Mouse (Mus musculus): ENCODE data around the gene Camk2b. TPM values are rescaled to one million over a fixed set of nuclear protein-coding genes. Genes with fewer than 3 reads are reported as not detected.
A peak's percentile ranks its signal among the peaks of the same experiment; 100 is the strongest.
"Not testable (repeated sequence)": the region's sequence is repeated elsewhere in the genome, so short reads cannot be mapped to it uniquely, and the experiment has no call there.

The Camk2b gene
- 3.4 and 3.5 TPM in 2 replicates for polyA plus RNA-seq (2012; rRNA removed)

DNA sequence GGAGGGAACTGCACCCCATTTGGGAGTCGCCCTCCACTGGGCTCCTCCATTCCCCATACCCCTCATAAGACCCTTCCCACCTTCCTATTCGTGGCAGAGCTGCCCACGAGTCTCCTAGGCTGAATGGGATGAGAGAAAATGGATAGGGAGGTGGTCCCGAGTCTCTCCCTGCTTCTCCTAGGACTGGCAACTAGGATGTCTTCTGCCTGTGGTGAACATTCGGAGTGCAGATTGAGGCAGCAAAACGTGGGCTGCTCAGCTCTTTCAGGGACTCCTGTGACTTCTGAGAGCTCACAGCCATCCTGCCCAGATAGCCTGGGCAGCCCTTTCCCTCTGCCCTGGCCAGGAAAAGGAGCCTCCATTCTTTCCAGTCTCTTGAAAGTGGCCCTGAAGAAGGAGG, at the start of gene Camk2b:
TSS of gene Camk2b (minus strand) at position 187 of the 400 bp plus-strand sequence.
- TF ChIP-seq CTCF (IDR thresholded peaks at IDR 0.05; ENCODE audit: control insufficient read depth, insufficient read depth, insufficient replicate concordance, low read depth, low read length) = no peak
- no peak for TF ChIP-seq POLR2A (IDR thresholded peaks at IDR 0.05; ENCODE audit: control insufficient read depth, low read depth, low read length)
- H3K27ac ChIP-seq (ENCODE audit: control insufficient read depth, insufficient read depth, low read depth, low read length) = no peak within 1 kb of the TSS

DNA sequence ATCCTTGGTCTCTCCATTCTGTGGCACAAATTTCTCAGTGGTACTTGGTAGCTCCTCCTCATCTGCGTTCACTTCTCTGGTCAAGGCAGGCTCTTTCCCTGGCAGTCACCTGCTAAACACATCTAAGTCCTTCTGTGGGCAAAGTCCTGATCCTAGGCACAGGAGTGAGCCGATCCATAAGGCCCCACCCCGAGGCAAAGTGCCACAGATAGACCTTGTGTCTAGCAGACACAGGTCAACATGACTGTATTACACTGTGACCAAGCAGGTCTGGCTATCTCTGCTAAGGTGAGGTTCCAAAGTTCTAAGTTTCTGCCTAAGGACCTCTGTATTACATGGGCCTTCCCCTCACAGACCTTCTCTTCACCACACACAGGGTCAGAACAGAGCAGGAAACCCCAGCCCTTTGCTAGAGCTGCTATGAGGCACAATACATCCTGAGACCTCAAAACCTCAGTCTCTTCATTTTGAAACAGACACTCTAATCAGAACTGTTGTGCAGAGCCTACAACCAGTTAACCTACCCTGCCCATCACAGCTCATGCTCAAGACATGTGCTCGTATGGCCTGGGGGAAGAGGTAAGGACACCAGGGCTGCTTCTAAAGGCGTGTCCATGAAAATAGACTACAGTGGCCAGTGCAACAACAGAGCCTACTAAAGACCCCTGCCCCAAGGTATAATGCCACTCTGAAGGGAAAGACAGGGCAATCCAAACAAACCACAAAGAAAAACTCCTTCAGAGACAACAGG, 45.7 kb upstream of the Camk2b start:
- no peaks in the 10 kb centered on the region for H3K27me3 ChIP-seq (ENCODE audit: control insufficient read depth, insufficient read depth, low read length)
- TF ChIP-seq CTCF (IDR thresholded peaks at IDR 0.05; ENCODE audit: control insufficient read depth, insufficient read depth, insufficient replicate concordance, low read depth, low read length) (no peak), POLR2A (IDR thresholded peaks at IDR 0.05; ENCODE audit: control insufficient read depth, low read depth, low read length) (no peak)
- H3K4me3 ChIP-seq (ENCODE audit: control insufficient read depth, low read depth, low read length) = no peak overlapping the region
- H3K36me3 ChIP-seq (ENCODE audit: control insufficient read depth, insufficient read depth, low read length) = peaks cover 4% of the 10 kb centered on the region
- no peak overlapping the region for H3K27ac ChIP-seq (ENCODE audit: control insufficient read depth, insufficient read depth, low read depth, low read length)
- H3K4me1 ChIP-seq (ENCODE audit: control insufficient read depth, insufficient read depth, low read length) = no peaks in the 10 kb centered on the region

More for the DNA sequence above, at the start of gene Camk2b:
- H3K27me3 ChIP-seq (ENCODE audit: control insufficient read depth, insufficient read depth, low read length) = no peaks in the 10 kb centered on the region
- H3K4me1 ChIP-seq (ENCODE audit: control insufficient read depth, insufficient read depth, low read length) = peaks cover 21% of the 10 kb centered on the region
- H3K4me3 ChIP-seq (ENCODE audit: control insufficient read depth, low read depth, low read length) = peak within 1 kb of the TSS; percentile 83
- no peaks in the 10 kb centered on the region for H3K36me3 ChIP-seq (ENCODE audit: control insufficient read depth, insufficient read depth, low read length)

DNA sequence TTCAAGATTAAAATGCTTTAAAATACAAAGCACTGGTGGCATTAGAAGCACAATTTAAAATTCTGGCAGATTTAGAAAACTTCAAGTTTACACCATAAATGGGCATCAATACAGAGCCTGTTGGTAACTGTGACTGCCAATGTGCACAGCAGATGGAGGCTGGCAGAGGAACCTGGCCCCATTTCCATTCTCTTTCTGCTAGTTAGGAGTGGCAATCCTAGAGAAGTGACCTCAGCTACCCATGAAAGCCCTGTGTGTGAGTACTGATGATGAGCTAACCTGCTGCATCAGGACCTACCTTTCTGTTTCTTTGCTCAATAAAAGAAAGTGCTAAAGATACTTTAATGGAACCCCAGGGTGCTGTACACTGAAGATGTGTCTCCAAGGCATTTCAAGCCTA, 43.8 kb upstream of the Camk2b start:
- Histone ChIP-seq H3K27ac (ENCODE audit: control insufficient read depth, insufficient read depth, low read depth, low read length) (no peak overlapping the region), H3K27me3 (ENCODE audit: control insufficient read depth, insufficient read depth, low read length) (no peaks in the 10 kb centered on the region), H3K4me1 (ENCODE audit: control insufficient read depth, insufficient read depth, low read length) (no peaks in the 10 kb centered on the region), H3K36me3 (ENCODE audit: control insufficient read depth, insufficient read depth, low read length) (peaks cover 4% of the 10 kb centered on the region), H3K4me3 (ENCODE audit: control insufficient read depth, low read depth, low read length) (no peak overlapping the region)
- TF ChIP-seq CTCF (IDR thresholded peaks at IDR 0.05; ENCODE audit: control insufficient read depth, insufficient read depth, insufficient replicate concordance, low read depth, low read length) (no peak), POLR2A (IDR thresholded peaks at IDR 0.05; ENCODE audit: control insufficient read depth, low read depth, low read length) (no peak)

DNA sequence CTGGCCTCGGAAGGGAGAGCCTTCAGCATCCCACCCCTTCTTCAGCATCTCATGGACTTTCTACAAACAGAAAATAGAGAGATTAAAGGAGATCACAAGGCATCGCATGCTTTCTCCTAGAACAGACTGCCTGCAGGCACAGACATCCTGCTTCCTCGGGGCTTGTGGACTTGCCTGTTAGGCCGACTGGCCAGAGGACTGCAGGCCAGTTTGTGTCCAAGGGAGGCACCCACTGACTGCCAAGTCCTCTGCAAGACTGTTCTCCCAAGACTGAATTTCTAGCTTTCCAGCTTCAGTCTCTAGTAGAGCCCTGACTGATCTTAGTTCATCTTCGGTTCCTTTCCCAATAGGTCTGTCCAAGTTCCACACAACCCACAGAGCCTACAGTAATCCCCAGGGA, 42.1 kb upstream of the Camk2b start:
- Histone ChIP-seq H3K36me3 (ENCODE audit: control insufficient read depth, insufficient read depth, low read length) (peaks cover 4% of the 10 kb centered on the region), H3K27me3 (ENCODE audit: control insufficient read depth, insufficient read depth, low read length) (no peaks in the 10 kb centered on the region), H3K4me3 (ENCODE audit: control insufficient read depth, low read depth, low read length) (no peak overlapping the region), H3K27ac (ENCODE audit: control insufficient read depth, insufficient read depth, low read depth, low read length) (no peak overlapping the region), H3K4me1 (ENCODE audit: control insufficient read depth, insufficient read depth, low read length) (no peaks in the 10 kb centered on the region)
- TF ChIP-seq POLR2A (IDR thresholded peaks at IDR 0.05; ENCODE audit: control insufficient read depth, low read depth, low read length) (no peak), CTCF (IDR thresholded peaks at IDR 0.05; ENCODE audit: control insufficient read depth, insufficient read depth, insufficient replicate concordance, low read depth, low read length) (no peak)

DNA sequence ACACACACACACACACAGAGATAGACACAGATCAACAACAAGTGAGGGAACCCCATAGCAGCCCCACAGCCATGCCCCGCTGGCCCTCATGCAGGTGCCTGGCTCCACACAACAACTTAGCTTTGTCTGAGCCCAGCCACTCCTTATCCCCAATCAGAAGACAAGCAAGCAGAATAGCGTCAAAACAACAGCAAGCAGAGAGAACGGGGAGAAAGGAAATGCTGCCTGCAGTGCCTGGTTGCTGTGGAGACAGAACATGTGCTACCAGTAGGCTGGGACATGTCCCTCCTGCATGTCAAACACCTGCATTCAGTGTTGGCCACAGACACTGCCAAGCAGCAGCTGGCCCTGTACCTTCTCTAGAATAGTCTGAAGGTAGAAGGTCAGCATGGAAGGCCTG, 41.6 kb upstream of the Camk2b start:
- Histone ChIP-seq H3K27ac (ENCODE audit: control insufficient read depth, insufficient read depth, low read depth, low read length) (no peak overlapping the region), H3K4me1 (ENCODE audit: control insufficient read depth, insufficient read depth, low read length) (no peaks in the 10 kb centered on the region), H3K27me3 (ENCODE audit: control insufficient read depth, insufficient read depth, low read length) (no peaks in the 10 kb centered on the region), H3K36me3 (ENCODE audit: control insufficient read depth, insufficient read depth, low read length) (peaks cover 2% of the 10 kb centered on the region; the same call in 1 of the 2 replicates), H3K4me3 (ENCODE audit: control insufficient read depth, low read depth, low read length) (no peak overlapping the region)
- TF ChIP-seq CTCF (IDR thresholded peaks at IDR 0.05; ENCODE audit: control insufficient read depth, insufficient read depth, insufficient replicate concordance, low read depth, low read length) (no peak), POLR2A (IDR thresholded peaks at IDR 0.05; ENCODE audit: control insufficient read depth, low read depth, low read length) (no peak)

DNA sequence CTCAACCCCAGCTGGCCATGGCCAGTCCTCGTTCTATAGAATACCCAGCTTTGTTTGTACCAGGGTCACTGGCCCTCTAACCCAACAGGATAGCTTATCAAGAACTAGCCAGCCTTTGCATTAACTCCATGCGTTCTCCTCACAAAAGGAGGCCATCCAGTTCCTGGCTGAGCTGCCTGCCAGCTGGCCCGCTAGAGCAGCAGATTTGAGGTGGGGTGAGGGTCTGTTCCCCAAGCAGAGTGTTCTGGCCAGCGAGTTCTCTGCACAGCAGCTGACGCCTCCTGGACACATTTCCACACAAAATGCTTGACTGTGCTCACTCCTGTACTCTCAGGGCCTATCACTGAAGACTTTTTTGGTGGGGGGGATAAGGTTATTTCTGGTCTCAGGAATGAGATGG, 38.6 kb upstream of the Camk2b start:
- TF ChIP-seq CTCF (IDR thresholded peaks at IDR 0.05; ENCODE audit: control insufficient read depth, insufficient read depth, insufficient replicate concordance, low read depth, low read length) (no peak), POLR2A (IDR thresholded peaks at IDR 0.05; ENCODE audit: control insufficient read depth, low read depth, low read length) (no peak)
- Histone ChIP-seq H3K27ac (ENCODE audit: control insufficient read depth, insufficient read depth, low read depth, low read length) (no peak overlapping the region), H3K4me3 (ENCODE audit: control insufficient read depth, low read depth, low read length) (no peak overlapping the region), H3K27me3 (ENCODE audit: control insufficient read depth, insufficient read depth, low read length) (no peaks in the 10 kb centered on the region), H3K4me1 (ENCODE audit: control insufficient read depth, insufficient read depth, low read length) (no peaks in the 10 kb centered on the region), H3K36me3 (ENCODE audit: control insufficient read depth, insufficient read depth, low read length) (no peaks in the 10 kb centered on the region)

DNA sequence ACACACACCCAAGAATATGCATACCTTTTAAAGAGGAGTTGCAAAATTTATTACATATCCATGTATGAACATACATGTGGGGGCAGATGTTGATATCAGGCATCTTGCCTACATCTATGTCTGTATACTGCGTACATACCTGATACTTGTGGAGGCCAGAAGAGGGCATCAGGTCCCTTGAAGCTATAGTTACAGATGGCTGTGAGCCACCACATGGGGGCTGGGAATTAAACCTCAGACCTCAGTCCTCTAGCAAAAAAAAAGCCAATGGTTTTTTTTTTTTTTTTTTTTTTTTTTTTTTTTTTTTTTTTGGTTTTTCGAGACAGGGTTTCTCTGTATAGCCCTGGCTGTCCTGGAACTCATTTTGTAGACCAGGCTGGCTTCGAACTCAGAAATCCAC, 30.5 kb upstream of the Camk2b start:
- not testable (repeated sequence) for H3K36me3 ChIP-seq (ENCODE audit: control insufficient read depth, insufficient read depth, low read length); H3K4me1 ChIP-seq (ENCODE audit: control insufficient read depth, insufficient read depth, low read length); H3K27me3 ChIP-seq (ENCODE audit: control insufficient read depth, insufficient read depth, low read length); H3K4me3 ChIP-seq (ENCODE audit: control insufficient read depth, low read depth, low read length); H3K27ac ChIP-seq (ENCODE audit: control insufficient read depth, insufficient read depth, low read depth, low read length)
